Mouse (Mus musculus): ENCODE results near the gene Orm1. TPM values are rescaled to one million over a fixed set of nuclear protein-coding genes. Genes with fewer than 3 reads are reported as not detected.

Gene Orm1
- polyA plus RNA-seq, 1 experiment: 43.2 TPM

DNA sequence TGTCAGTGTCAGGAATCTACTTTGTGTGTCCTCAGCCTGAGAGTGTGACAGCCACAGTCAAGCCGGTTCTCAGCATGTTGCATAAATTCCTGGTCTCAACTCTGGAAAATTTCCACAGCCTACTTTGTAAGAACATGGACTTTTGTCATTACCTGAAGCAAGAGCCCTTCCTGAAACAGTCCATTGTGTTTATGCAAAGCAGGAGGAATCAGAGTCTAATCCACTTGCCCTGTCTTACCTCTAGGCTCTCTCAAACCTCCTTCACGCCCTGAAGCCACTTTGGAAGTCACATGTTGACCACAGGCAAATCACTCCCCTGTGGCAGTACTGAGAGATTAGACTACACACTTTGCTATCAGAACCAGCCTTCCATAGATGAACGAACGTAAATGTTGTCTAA lies 1.9 kb upstream of the Orm1 start:
- Histone ChIP-seq H3K4me1 (ENCODE audit: control insufficient read depth, insufficient read depth, low read length) (peaks cover 4% of the 10 kb centered on the region; the same call in 1 of the 2 replicates), H3K27ac (ENCODE audit: control insufficient read depth, insufficient read depth, low read depth, low read length, poor library complexity) (no peak overlapping the region), H3K4me3 (replicated peaks; ENCODE audit: control insufficient read depth, low read depth, low read length) (no peak overlapping the region)
- WGBS: 55% methylated on average over 4 of the region's 4 CpGs
- TF ChIP-seq POLR2A (IDR thresholded peaks at IDR 0.05; ENCODE audit: borderline replicate concordance, control insufficient read depth, low read depth, low read length): no peak
- no peak for TF ChIP-seq CTCF (IDR thresholded peaks at IDR 0.05; ENCODE audit: control insufficient read depth, insufficient read depth, low read length)

DNA sequence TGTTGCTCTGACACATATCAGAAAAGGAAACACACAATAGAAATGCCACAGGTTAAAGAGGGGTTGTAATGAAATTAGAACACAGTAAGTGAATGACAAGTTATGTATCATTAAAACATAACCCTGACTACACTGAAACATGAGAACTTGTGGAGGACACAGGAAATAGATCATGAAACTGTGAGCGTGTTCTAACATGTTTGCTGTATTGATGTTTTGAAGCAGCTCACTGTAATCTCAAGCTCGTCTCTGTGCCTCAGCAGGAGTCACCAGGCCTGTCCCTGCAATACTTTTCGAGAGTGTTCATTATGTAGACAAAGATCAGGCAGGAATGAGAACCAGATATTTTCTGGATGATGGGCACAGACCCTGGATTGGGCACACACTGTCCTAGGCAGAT lies 752 bp upstream of the Orm1 start:
- WGBS: 60% methylated on average over 3 of the region's 3 CpGs
- H3K27ac ChIP-seq (ENCODE audit: control insufficient read depth, insufficient read depth, low read depth, low read length, poor library complexity): no peak overlapping the region; the same call in 1 of the 2 replicates
- no peak overlapping the region for H3K4me3 ChIP-seq (replicated peaks; ENCODE audit: control insufficient read depth, low read depth, low read length)
- TF ChIP-seq CTCF (IDR thresholded peaks at IDR 0.05; ENCODE audit: control insufficient read depth, insufficient read depth, low read length) (no peak), POLR2A (IDR thresholded peaks at IDR 0.05; ENCODE audit: borderline replicate concordance, control insufficient read depth, low read depth, low read length) (no peak)
- H3K4me1 ChIP-seq (ENCODE audit: control insufficient read depth, insufficient read depth, low read length): peaks cover 4% of the 10 kb centered on the region; the same call in 1 of the 2 replicates

DNA sequence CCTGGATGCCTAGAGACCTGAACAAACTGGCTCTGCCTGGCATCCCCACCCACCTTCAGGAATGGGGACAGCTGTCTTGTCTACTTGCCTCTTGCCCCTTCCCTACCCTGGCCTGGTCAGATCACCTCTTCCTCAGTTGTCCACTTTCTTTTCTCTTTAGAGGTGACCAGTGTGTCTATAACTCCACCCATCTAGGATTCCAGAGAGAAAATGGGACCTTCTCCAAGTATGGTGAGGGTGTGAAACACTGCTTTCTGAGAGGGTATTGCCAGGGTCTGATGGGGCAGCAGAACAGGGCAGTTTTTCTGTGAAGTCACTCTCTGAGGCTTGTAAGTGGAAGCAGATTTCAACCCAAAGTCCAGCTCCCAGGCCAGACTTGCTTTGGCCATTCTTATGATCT lies 901 bp downstream of the Orm1 start:
- TF ChIP-seq CTCF (IDR thresholded peaks at IDR 0.05; ENCODE audit: control insufficient read depth, insufficient read depth, low read length): no peak
- no peak for TF ChIP-seq POLR2A (IDR thresholded peaks at IDR 0.05; ENCODE audit: borderline replicate concordance, control insufficient read depth, low read depth, low read length)
- no peak overlapping the region for H3K4me3 ChIP-seq (replicated peaks; ENCODE audit: control insufficient read depth, low read depth, low read length)
- H3K4me1 ChIP-seq (ENCODE audit: control insufficient read depth, insufficient read depth, low read length): peaks cover 5% of the 10 kb centered on the region; the same call in 1 of the 2 replicates
- no peak overlapping the region for H3K27ac ChIP-seq (ENCODE audit: control insufficient read depth, insufficient read depth, low read depth, low read length, poor library complexity)

DNA sequence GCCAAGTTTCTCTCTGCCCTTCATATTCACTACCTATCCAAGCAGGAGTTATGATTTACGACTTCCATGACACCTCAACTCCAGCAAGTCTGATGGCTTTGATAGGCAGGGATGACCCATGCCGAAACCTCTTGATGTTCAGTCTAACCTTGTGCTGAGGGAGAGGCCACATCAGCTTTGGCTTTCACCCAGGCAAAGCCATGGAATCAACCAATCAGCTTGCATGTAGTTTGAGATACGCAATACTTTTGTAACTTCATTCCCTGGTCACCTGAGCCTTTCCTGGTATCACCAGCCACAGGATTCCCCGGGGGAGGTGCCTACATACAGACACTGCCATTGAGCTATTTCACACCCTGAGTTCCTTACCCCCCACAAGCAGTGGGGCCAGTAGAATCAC lies 2.3 kb downstream of the Orm1 start:
- 78% methylated on average over 4 of the region's 4 CpGs for WGBS
- Histone ChIP-seq H3K27ac (ENCODE audit: control insufficient read depth, insufficient read depth, low read depth, low read length, poor library complexity) (no peak overlapping the region), H3K4me1 (ENCODE audit: control insufficient read depth, insufficient read depth, low read length) (peaks cover 5% of the 10 kb centered on the region; the same call in 1 of the 2 replicates), H3K4me3 (replicated peaks; ENCODE audit: control insufficient read depth, low read depth, low read length) (no peak overlapping the region)
- TF ChIP-seq CTCF (IDR thresholded peaks at IDR 0.05; ENCODE audit: control insufficient read depth, insufficient read depth, low read length) (no peak), POLR2A (IDR thresholded peaks at IDR 0.05; ENCODE audit: borderline replicate concordance, control insufficient read depth, low read depth, low read length) (no peak)

DNA sequence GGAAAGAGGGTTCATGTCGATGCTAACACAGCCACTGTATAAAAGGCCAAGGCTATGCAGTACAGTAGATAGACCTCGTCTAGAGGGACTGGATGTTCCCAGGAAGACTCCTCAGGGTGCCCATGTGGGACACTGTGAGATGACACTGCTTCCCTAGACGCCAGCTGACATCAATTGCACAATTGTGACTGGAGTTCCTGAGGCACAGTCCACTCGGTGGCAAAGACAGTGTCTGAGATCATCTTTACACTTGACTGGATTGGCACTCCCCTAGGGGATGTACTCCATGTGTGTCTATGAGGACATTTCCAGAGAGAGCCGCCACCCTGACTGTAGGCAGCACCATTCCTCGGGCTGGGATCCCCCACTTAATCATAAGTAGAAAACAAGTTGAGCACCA lies 4.2 kb downstream of the Orm1 start:
- WGBS: 63% methylated on average over 6 of the region's 6 CpGs
- peaks cover 5% of the 10 kb centered on the region; the same call in 1 of the 2 replicates for H3K4me1 ChIP-seq (ENCODE audit: control insufficient read depth, insufficient read depth, low read length)
- no peak for TF ChIP-seq POLR2A (IDR thresholded peaks at IDR 0.05; ENCODE audit: borderline replicate concordance, control insufficient read depth, low read depth, low read length)
- TF ChIP-seq CTCF (IDR thresholded peaks at IDR 0.05; ENCODE audit: control insufficient read depth, insufficient read depth, low read length): no peak
- H3K27ac ChIP-seq (ENCODE audit: control insufficient read depth, insufficient read depth, low read depth, low read length, poor library complexity): no peak overlapping the region
- H3K4me3 ChIP-seq (replicated peaks; ENCODE audit: control insufficient read depth, low read depth, low read length): no peak overlapping the region

DNA sequence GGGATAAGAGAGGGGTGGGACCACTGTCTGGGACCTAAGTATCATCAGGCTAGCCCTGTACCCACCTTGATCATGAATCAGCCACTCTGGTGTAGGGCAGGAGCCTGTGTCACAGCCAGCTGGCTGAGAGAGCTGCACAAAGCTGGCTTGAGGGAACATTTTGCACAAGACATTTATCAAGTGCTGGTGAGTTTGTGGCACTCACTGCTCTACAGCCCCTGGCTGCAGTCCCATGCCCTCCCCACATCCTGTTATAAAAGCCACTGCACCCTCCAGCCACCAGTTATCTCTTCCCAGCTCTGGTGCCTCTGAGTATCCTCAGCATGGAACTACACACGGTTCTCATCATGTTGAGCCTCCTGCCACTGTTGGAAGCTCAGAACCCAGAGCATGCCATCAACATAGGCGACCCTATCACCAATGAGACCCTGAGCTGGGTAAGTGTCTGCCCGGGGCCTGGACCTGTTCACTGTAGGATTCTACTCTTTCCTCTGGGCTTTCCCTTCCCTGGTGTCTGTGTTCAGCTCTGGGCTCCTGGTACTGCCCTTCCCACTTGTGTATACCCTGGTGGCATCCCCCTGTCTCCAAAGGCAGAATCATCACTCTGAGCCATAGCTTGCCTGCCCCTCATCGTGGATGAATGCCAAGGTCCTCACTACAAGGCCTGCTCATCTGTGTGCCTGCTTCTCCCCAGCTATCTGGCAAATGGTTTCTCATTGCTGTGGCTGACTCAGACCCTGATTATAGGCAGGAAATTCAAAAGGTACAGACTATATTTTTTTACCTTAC lies 11.7 kb downstream of the Orm1 start, which contains the start of gene Orm3:
Gene Orm3 (plus strand): TSS at position 286 of the 789 bp plus-strand sequence.
- H3K4me1 ChIP-seq (ENCODE audit: control insufficient read depth, insufficient read depth, low read length): no peaks in the 10 kb centered on the region
- TF ChIP-seq POLR2A (IDR thresholded peaks at IDR 0.05; ENCODE audit: borderline replicate concordance, control insufficient read depth, low read depth, low read length) (no peak), CTCF (IDR thresholded peaks at IDR 0.05; ENCODE audit: control insufficient read depth, insufficient read depth, low read length) (no peak)
- no peak within 1 kb of the TSS for H3K4me3 ChIP-seq (replicated peaks; ENCODE audit: control insufficient read depth, low read depth, low read length)
- H3K27ac ChIP-seq (ENCODE audit: control insufficient read depth, insufficient read depth, low read depth, low read length, poor library complexity): no peak within 1 kb of the TSS
- 27% methylated on average over 4 of the region's 4 CpGs for WGBS

DNA sequence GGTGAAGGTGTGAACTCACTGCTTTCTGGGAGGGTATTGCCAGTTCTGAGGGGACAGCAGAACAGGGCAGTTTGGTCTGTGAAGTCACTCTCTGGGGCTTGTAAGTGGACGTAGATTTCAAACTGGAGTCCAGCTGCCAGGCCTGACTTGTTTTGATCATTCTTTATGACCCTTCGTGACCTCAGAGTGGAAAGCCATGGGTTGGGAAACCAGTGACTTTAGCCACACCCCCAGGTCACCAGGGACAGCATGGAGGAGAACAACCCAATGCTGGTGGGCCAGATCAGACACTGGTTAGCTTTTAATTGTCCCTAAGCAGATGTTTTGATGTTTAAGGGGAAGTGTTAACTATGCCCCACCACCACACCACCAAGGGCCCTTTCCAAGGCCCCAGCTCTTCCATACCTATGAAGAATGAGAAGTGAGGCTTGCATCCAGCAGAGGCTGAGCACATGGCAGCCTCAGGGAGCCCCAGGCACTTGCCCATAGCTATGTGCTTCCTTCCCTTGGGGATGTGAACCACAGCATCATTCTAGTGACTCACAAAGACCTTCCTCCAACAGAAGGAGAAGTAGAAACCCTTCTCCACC lies 12.7 kb downstream of the Orm1 start:
- TF ChIP-seq CTCF (IDR thresholded peaks at IDR 0.05; ENCODE audit: control insufficient read depth, insufficient read depth, low read length) (no peak), POLR2A (IDR thresholded peaks at IDR 0.05; ENCODE audit: borderline replicate concordance, control insufficient read depth, low read depth, low read length) (no peak)
- Histone ChIP-seq H3K27ac (ENCODE audit: control insufficient read depth, insufficient read depth, low read depth, low read length, poor library complexity) (no peak overlapping the region), H3K4me3 (replicated peaks; ENCODE audit: control insufficient read depth, low read depth, low read length) (no peak overlapping the region), H3K4me1 (ENCODE audit: control insufficient read depth, insufficient read depth, low read length) (no peaks in the 10 kb centered on the region)
- WGBS: 56% methylated on average over 2 of the region's 2 CpGs

DNA sequence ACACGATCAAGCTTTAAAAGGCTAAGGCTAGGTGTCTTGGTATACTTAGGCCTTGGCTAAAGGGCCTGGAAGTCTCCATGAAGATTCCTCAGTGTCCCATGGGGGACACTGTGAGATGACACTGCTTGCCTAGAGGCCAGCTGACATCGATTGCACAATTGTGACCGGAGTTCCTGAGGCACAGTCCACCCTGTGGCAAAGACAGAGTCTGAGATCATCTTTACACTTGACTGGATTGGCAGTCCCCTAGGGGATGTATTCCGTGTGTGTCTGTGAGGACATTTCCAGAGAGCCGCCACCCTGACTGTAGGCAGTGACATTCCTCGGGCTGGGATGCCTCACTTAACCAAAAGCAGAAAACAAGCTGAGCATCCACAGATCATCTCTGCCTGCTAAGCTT lies 15.5 kb downstream of the Orm1 start:
- Histone ChIP-seq H3K4me3 (replicated peaks; ENCODE audit: control insufficient read depth, low read depth, low read length) (no peak overlapping the region), H3K4me1 (ENCODE audit: control insufficient read depth, insufficient read depth, low read length) (no peaks in the 10 kb centered on the region), H3K27ac (ENCODE audit: control insufficient read depth, insufficient read depth, low read depth, low read length, poor library complexity) (no peak overlapping the region)
- no peak for TF ChIP-seq CTCF (IDR thresholded peaks at IDR 0.05; ENCODE audit: control insufficient read depth, insufficient read depth, low read length)
- 70% methylated on average over 6 of the region's 6 CpGs for WGBS

All from bone marrow, adult 2 months (tissue).